Mouse (Mus musculus) layer of hippocampus, postnatal 36 days (tissue): ENCODE results near the gene Atp5d. TPM values are rescaled to one million over a fixed set of nuclear protein-coding genes. Genes with fewer than 3 reads are reported as not detected.
A peak's percentile ranks its signal among the peaks of the same experiment; 100 is the strongest.

ENCODE experiments used
- DNase-seq, 2 experiments: peaks; one replicate each; pipeline ENCODE4 v3.0.0; 2022
- total RNA-seq, 2 experiments: library from RNA; stranded (reverse); gene quantifications; 2 replicates each; pipeline ENCODE4 v1.2.3; 2021

Gene Atp5d
- total RNA-seq = 100 to 1,000 TPM; 324 to 369 TPM

- DNase-seq = peak; percentile 75 to 77
Measured at GRCm38 (mm10) chr10:80138553-80139438, at the start of gene Atp5d. TSS of gene Atp5d (plus strand) at chr10:80138632.

GRCm38 (mm10) chr10:80089146-80089545 lies 49.3 kb upstream of the Atp5d start:
- DNase-seq = no peak

- DNase-seq = no peak
Measured at GRCm38 (mm10) chr10:80091527-80091926, 46.9 kb upstream of the Atp5d start.

- DNase-seq = no peak
Measured at GRCm38 (mm10) chr10:80092690-80093089, 45.7 kb upstream of the Atp5d start.

- DNase-seq = no peak
Measured at GRCm38 (mm10) chr10:80094085-80094484, 44.3 kb upstream of the Atp5d start.

GRCm38 (mm10) chr10:80094684-80095083 lies 43.7 kb upstream of the Atp5d start:
- DNase-seq = no peak

- DNase-seq = no peak
Measured at GRCm38 (mm10) chr10:80095547-80095946, 42.9 kb upstream of the Atp5d start.

- no peak for DNase-seq
Measured at GRCm38 (mm10) chr10:80097275-80097674, 41.2 kb upstream of the Atp5d start.

- no peak for DNase-seq
Measured at GRCm38 (mm10) chr10:80098630-80099029, 39.8 kb upstream of the Atp5d start.

- no peak for DNase-seq
Measured at GRCm38 (mm10) chr10:80100982-80101381, 37.5 kb upstream of the Atp5d start.

- peak; percentile 82 to 84 for DNase-seq
Measured at GRCm38 (mm10) chr10:80102216-80102915, 36.1 kb upstream of the Atp5d start.

- DNase-seq = no peak
Measured at GRCm38 (mm10) chr10:80103032-80103431, 35.4 kb upstream of the Atp5d start.

GRCm38 (mm10) chr10:80104181-80104580 lies 34.3 kb upstream of the Atp5d start:
- no peak for DNase-seq

GRCm38 (mm10) chr10:80105460-80105859 lies 33.0 kb upstream of the Atp5d start, which contains the start of gene Sbno2:
TSS of gene Sbno2 (minus strand) at chr10:80105571.
- no peak for DNase-seq

GRCm38 (mm10) chr10:80105926-80106325 lies 32.5 kb upstream of the Atp5d start:
- DNase-seq = no peak

GRCm38 (mm10) chr10:80107678-80108077 lies 30.8 kb upstream of the Atp5d start:
- no peak for DNase-seq

GRCm38 (mm10) chr10:80114341-80115284 lies 23.8 kb upstream of the Atp5d start:
- DNase-seq = peak; percentile 82 to 85

- peak; percentile 98 for DNase-seq
Measured at GRCm38 (mm10) chr10:80115290-80115943, 23.0 kb upstream of the Atp5d start, which contains the start of gene Stk11. TSS of gene Stk11 (plus strand) at chr10:80115803.

- no peak for DNase-seq
Measured at GRCm38 (mm10) chr10:80115944-80116335, 22.5 kb upstream of the Atp5d start.

GRCm38 (mm10) chr10:80116563-80116926 lies 21.9 kb upstream of the Atp5d start:
- DNase-seq = no peak

- DNase-seq = no peak
Measured at GRCm38 (mm10) chr10:80116927-80117691, 21.3 kb upstream of the Atp5d start.
